Mouse (Mus musculus) lung, adult 2 months (tissue): ENCODE measurements at regions not wholly inside any gene's neighbourhood (a gene's known extent, or its start where the extent isn't known, plus 50 kb on each side); places are given as distances from the start of the nearest gene placed in this dataset.

Experiments
- DNase-seq: peaks from one replicate; pipeline ENCODE4 v3.0.0; 2022
- H3K4me1 ChIP-seq: fragments of 200-500 bp; 2 replicates; pipeline ENCODE4 v1.6.1; 2011; ENCODE audit warnings: low read length; ENCODE audit not compliant: control insufficient read depth, insufficient read depth
- H3K4me3 ChIP-seq: fragments of 200-500 bp; replicated peaks from 2 replicates; pipeline ENCODE3; 2011; ENCODE audit warnings: low read depth, mild to moderate bottlenecking, control low read depth, low read length; ENCODE audit errors: extremely low read depth
- CTCF ChIP-seq: fragments of 200-500 bp; IDR thresholded peaks from 2 replicates; pipeline ENCODE4 v1.5.1; 2011; ENCODE audit warnings: mild to moderate bottlenecking, low read length, control low read depth; ENCODE audit not compliant: insufficient read depth
- POLR2A ChIP-seq: fragments of 200-500 bp; IDR thresholded peaks from 2 replicates; pipeline ENCODE4 v1.6.1; 2011; ENCODE audit warnings: low read depth, mild to moderate bottlenecking, control low read depth, low read length, borderline replicate concordance; ENCODE audit errors: extremely low read depth
- WGBS: fragments of 180-500 bp; shearing (Covaris S2); methylation state at CpG from one replicate; pipeline ENCODE4 v1.1.7; 2018; 5-methylcytosine and 5-hydroxymethylcytosine counted together

- TF ChIP-seq CTCF (no peak), POLR2A (no peak)
- WGBS: 32% methylated on average over 6 of the region's 6 CpGs
- Histone ChIP-seq H3K4me3 (no peak overlapping the region), H3K4me1 (no peaks in the 10 kb centered on the region; the same call in none of the 2 replicates)
- DNase-seq: no peak
Observed at GRCm38 (mm10) chr15:61535644-61536331, 613.0 kb upstream of the A1bg start.

- Histone ChIP-seq H3K4me1 (no peaks in the 10 kb centered on the region; the same call in none of the 2 replicates), H3K4me3 (no peak overlapping the region)
- DNase-seq: no peak
- TF ChIP-seq CTCF (no peak), POLR2A (no peak)
- 66% methylated on average over 6 of the region's 6 CpGs for WGBS
Observed at GRCm38 (mm10) chr15:61535180-61535579, 612.4 kb upstream of the A1bg start.

DNA sequence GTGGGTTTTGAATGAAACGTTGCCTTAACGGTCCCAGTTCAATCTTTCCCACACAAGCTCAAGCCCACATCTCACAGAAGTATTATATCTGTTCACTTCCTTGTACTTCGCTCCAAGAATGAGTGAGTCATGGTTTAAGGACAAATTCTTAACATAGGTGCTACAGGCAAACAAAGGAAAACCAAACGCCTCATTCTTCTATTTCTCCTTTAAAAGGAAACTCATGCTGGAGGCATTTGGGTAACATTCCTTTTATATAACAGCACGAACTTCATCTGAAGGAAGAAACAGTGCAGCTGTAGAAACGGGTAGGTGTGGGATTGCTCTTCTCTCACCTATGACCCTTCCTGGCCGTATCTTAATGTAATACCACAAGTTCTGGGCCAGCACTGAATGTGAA is 610.0 kb upstream of the A1bg start:
- 66% methylated on average over 7 of the region's 7 CpGs for WGBS
- Histone ChIP-seq H3K4me3 (no peak overlapping the region), H3K4me1 (no peaks in the 10 kb centered on the region; the same call in none of the 2 replicates)
- TF ChIP-seq CTCF: no peak
- no peak for TF ChIP-seq POLR2A
- no peak for DNase-seq

GRCm38 (mm10) chr15:61532040-61532439 is 609.2 kb upstream of the A1bg start:
- TF ChIP-seq CTCF: no peak
- no peak for TF ChIP-seq POLR2A
- Histone ChIP-seq H3K4me3 (no peak overlapping the region), H3K4me1 (no peaks in the 10 kb centered on the region; the same call in none of the 2 replicates)
- WGBS: 63% methylated on average over 2 of the region's 2 CpGs
- DNase-seq: no peak

- 40% methylated on average over 2 of the region's 2 CpGs for WGBS
- TF ChIP-seq CTCF (no peak), POLR2A (no peak)
- Histone ChIP-seq H3K4me3 (no peak overlapping the region), H3K4me1 (no peaks in the 10 kb centered on the region)
- no peak for DNase-seq
Observed at GRCm38 (mm10) chr15:61523036-61523435, 600.2 kb upstream of the A1bg start.

- no peak for DNase-seq
- 38% methylated on average over 1 of the region's 1 CpGs for WGBS
- TF ChIP-seq CTCF: no peak
- TF ChIP-seq POLR2A: no peak
- peaks cover 2% of the 10 kb centered on the region; the same call in 1 of the 2 replicates for H3K4me1 ChIP-seq
- H3K4me3 ChIP-seq: no peak overlapping the region
Observed at GRCm38 (mm10) chr15:61517265-61517664, 594.5 kb upstream of the A1bg start.

DNA sequence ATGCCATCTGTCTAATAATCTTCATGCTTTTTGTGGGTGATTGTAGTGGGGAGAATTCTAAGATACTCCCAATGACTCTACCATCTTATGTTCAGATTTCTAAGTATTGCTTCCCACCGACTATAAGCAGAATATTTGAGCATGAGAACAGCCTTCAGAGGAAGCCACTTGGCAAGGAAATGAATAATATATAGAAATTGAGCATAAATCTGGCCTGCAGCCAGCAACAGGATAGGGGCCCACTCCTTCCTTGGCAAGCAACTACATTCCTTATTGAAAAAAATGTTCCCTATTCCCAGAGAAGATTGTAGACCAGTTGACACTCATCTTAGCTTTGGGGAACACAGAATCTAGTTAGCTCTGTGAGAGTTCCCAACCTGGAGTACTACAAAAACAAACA is 591.5 kb upstream of the A1bg start:
- Histone ChIP-seq H3K4me3 (no peak overlapping the region), H3K4me1 (peaks cover 2% of the 10 kb centered on the region; the same call in 1 of the 2 replicates)
- DNase-seq: no peak
- 24% methylated on average over 1 of the region's 1 CpGs for WGBS
- TF ChIP-seq POLR2A: no peak
- no peak for TF ChIP-seq CTCF

- no peak for DNase-seq
- 77% methylated on average over 6 of the region's 6 CpGs for WGBS
- H3K4me1 ChIP-seq: no peaks in the 10 kb centered on the region
- TF ChIP-seq POLR2A: no peak
- no peak overlapping the region for H3K4me3 ChIP-seq
Observed at GRCm38 (mm10) chr15:61508806-61509205, 586.0 kb upstream of the A1bg start.

- no peaks in the 10 kb centered on the region for H3K4me1 ChIP-seq
- 80% methylated on average over 6 of the region's 6 CpGs for WGBS
- no peak overlapping the region for H3K4me3 ChIP-seq
- no peak for TF ChIP-seq CTCF
- TF ChIP-seq POLR2A: no peak
- DNase-seq: no peak
Observed at GRCm38 (mm10) chr15:61506361-61506897, 583.6 kb upstream of the A1bg start.

DNA sequence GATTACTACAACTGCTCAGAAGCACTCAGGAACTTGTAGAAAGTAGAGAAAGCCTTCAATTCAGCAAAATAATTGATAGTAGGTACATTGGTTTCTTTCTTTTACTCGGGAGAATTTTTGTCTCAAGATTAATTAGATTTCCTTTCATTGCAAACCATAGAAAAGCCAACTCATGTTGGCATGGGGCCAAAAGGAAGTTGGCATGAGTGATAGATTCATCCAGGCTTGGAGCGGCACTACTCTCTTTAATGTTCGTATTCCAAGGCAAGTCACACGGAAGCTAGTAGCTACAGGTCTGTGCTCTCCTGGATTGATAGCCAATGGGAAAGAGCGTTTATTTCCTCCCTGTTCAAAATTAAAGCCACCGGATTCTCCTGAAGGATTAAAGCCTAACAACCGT is 580.6 kb upstream of the A1bg start:
- 43% methylated on average over 7 of the region's 7 CpGs for WGBS

More for the DNA sequence above, 580.6 kb upstream of the A1bg start:
- Histone ChIP-seq H3K4me3 (no peak overlapping the region), H3K4me1 (no peaks in the 10 kb centered on the region)
- no peak for DNase-seq
- TF ChIP-seq POLR2A (no peak), CTCF (no peak)
